Mouse (Mus musculus) kidney, adult 2 months (tissue): ENCODE measurements around the gene Stmn1.

Source experiments
- CTCF ChIP-seq: fragments of 200-500 bp; conservative IDR thresholded peaks from 2 replicates; pipeline ENCODE4 v1.5.1; 2011; ENCODE audit warnings: low read depth, mild to moderate bottlenecking, control low read depth, low read length, moderate library complexity, mixed read lengths; ENCODE audit not compliant: insufficient read depth, insufficient read length
- POLR2A ChIP-seq: fragments of 200-500 bp; IDR thresholded peaks from one replicate; pipeline ENCODE4 v1.6.1; 2011; ENCODE audit warnings: low read depth, low read length, control low read depth

DNA sequence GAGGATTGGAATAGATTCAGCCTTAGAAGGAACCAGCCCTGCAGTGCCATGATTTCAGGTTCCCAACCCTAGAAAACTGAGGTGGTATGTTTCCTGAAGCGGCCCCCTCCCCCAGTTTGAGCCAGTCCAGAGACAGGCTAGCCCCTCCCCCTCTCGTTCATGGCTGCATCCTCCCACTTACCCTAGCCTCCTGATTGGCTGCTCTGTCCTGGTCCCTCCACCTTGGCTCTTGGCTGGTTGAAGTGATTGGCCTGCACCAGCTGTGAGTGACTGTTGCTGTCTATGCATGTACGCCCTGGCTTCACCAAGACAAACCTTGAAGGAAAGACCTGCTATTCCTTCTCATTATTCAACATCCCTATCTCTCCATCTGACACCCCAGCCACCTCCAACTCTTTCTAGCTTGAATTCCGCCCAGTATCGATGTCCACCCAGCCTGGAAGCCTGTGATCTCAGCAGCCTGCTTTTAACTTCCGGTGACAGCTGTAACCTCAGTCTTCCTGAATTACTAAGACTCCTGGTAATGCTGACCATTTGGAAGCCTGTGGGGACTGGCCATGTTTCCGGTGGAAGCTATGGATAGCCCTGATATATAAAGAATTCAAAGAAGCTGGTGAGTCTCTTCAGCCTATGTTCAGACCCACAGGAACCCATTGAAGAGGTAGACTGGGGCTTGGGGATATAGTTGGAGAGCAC is 10.8 kb upstream of the Stmn1 start:
- no peak for TF ChIP-seq CTCF
- no peak for TF ChIP-seq POLR2A
